Mouse (Mus musculus) inflammation-experienced regulatory T-cells (primary cell): ENCODE results near the gene Shroom1. TPM values are rescaled to one million over a fixed set of nuclear protein-coding genes. Genes with fewer than 3 reads are reported as not detected.

ENCODE experiments used
- polyA plus RNA-seq, 2 experiments: library from polyadenylated mRNA; unstranded; fragments of 100-300 nt; shearing (Covaris generic); gene quantifications; one replicate each; pipeline ENCODE4 v1.2.1; 2017

Gene Shroom1
- under 1 TPM in 1 of 2 experiments, not detected in 1; 0.37 TPM for polyA plus RNA-seq

GRCm38 (mm10) chr11:53456474-53457371 is at the start of gene Shroom1, which contains the start of gene Gm10447:
Gene Shroom1 (plus strand): TSS chr11:53457205.
Gene Gm10447 (minus strand): TSS chr11:53457110.

DNA sequence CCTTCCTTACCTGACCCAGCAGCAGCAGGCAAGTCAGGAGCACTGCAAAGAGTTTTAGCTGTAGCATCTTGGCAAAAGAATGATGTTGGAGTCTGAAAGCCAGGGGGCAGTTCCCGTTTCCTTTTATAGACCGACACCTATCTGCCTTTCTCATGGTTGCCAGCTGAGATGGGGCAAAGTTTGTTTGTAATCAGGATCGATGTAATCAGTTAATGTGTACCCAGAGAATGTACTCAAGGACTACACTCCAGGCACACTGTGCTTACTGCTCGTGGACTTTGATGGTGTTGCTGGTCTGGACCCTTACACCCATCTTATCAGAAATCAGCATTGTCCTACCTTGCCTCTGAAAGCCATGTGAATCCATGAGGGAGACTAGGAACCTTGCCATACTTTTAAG is 34.0 kb upstream of the Shroom1 start, which contains the start of gene Leap2:
Leap2 (minus strand) TSS at position 135 of the 400 bp plus-strand sequence.

GRCm38 (mm10) chr11:53430670-53431346 is 26.2 kb upstream of the Shroom1 start, which contains the start of the genes Uqcrq and Gdf9:
Gene Uqcrq (minus strand): TSS chr11:53430831.
Gene Gdf9 (plus strand): TSS chr11:53431023.

DNA sequence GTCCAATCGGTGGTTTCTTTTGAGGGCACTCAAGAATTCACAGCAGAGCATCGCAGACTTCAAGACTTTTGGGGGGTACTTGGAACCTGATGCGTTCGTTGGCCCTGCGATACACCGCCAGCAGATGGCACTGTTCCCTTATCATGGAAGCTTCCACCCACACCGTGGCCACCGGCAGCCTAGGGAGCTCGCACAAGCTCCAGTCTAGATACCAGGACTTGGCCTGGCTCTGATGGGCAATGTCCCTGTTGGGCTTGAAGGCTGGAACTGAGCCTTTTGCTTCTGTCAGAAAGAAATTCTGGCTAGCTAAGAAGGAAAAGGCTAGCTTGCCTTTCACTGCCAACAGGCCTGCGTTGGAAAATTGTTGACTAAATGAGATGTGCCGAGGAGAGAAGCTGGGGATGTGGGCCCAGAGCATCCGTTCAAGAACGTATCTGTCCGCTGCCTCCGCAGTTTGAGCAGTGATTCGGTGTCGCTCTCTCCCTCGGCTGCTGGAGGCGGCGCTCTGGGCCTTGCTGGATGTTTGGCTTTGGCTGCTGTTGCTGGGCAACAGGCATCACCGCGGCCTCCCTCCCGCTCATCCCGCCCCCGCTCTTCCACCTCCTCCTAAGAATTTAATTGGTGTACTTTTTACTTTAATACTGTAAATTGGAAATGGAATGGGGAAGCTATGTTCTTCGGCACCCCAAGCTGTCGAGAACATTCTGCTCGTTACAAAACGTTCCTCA is 13.1 kb downstream of the Shroom1 start, which contains the start of gene Gm9837:
Gm9837 (minus strand) TSS at position 512 of the 728 bp plus-strand sequence.

GRCm38 (mm10) chr11:53479783-53480301 is 22.8 kb downstream of the Shroom1 start, which contains the start of the genes Gm9945 and Sowaha:
Gene Gm9945 (plus strand): TSS chr11:53480166.
Gene Sowaha (minus strand): TSS chr11:53480274.

Other genes starting within 250 kb of the Shroom1 start
- 100 to 1,000 TPM; 113 to 115 TPM for gene Hspa4, start 156.7 kb upstream of the Shroom1 start, polyA plus RNA-seq
- 10 to 100 TPM; 31.2 to 35.2 TPM for gene Zcchc10, start 132.5 kb upstream of the Shroom1 start, polyA plus RNA-seq
- 100 to 1,000 TPM; 129 to 157 TPM for gene Aff4, start 106.4 kb upstream of the Shroom1 start, polyA plus RNA-seq
- not detected for gene Leap2, start 34.0 kb upstream of the Shroom1 start, polyA plus RNA-seq
- 100 to 1,000 TPM; 252 to 276 TPM for gene Uqcrq, start 26.4 kb upstream of the Shroom1 start, polyA plus RNA-seq
- 1 to 10 TPM in 1 of 2 experiments, under 1 TPM in 1; 0.24 to 3.1 TPM for gene Gdf9, start 26.2 kb upstream of the Shroom1 start, polyA plus RNA-seq
- gene Gm10447, start 95 bp upstream of the Shroom1 start, polyA plus RNA-seq: 1 to 10 TPM in 1 of 2 experiments, not detected in 1; 1.3 TPM
- gene Gm9837, start 13.3 kb downstream of the Shroom1 start, polyA plus RNA-seq: under 1 TPM in 1 of 2 experiments, not detected in 1; 0.80 TPM
- gene Gm9945, start 23.0 kb downstream of the Shroom1 start, polyA plus RNA-seq: not detected
- gene Sowaha, start 23.1 kb downstream of the Shroom1 start, polyA plus RNA-seq: not detected
- 10 to 100 TPM in 1 of 2 experiments, 1 to 10 TPM in 1; 3.6 to 20.4 TPM for gene Sept8, start 62.1 kb downstream of the Shroom1 start, polyA plus RNA-seq
- 1 to 10 TPM; 7.6 to 7.9 TPM for gene Kif3a, start 110.2 kb downstream of the Shroom1 start, polyA plus RNA-seq
- 100 to 1,000 TPM in 1 of 2 experiments, 1 to 10 TPM in 1; 4.6 to 100 TPM for gene Il4, start 161.5 kb downstream of the Shroom1 start, polyA plus RNA-seq
- under 1 TPM in 1 of 2 experiments, not detected in 1; 0.39 TPM for gene Il13, start 177.5 kb downstream of the Shroom1 start, polyA plus RNA-seq